16 mouse cellular contexts compared by ENCODE assay signal in the genomic region with DNA sequence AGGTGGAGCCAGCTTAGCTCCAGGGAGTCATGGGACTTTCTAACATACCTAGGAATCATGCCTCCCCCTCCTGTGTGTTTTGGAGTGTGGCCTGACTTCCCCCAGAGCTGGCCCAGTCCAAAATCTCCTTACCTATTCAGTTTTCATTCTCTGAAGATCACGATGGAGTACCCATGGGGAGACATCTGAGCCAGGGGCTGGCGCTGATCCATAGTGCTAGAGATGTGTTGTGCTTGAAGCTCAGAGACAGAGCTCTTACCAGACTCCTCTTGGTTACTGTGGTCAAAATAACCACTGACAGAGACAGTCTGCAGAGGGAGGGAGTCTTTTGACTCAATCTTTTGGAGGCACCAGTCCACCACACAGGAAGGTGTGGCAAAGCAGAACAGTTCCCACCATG.
"Had no signal": no experiment of that assay in that cellular context is flagged by ENCODE, and none has a peak within 500 bp of the region (broad histone marks: within the 10 kb centered on the region; RNA-seq: fewer than 3 reads in every experiment).

No protein-coding gene starts in this region.

- H3K9me3 ChIP-seq: liver, embryonic 15.5 days; midbrain, embryonic 15.5 days had no signal

- H3K9ac ChIP-seq: liver, embryonic 15.5 days; liver, postnatal 0 days; midbrain, embryonic 13.5 days; midbrain, embryonic 15.5 days; neural tube, embryonic 12.5 days had no signal

- H3K27me3 ChIP-seq: liver, embryonic 15.5 days; midbrain, embryonic 13.5 days; midbrain, embryonic 15.5 days; neural tube, embryonic 12.5 days had no signal

- H3K4me2 ChIP-seq: liver, embryonic 15.5 days; midbrain, embryonic 11.5 days; midbrain, embryonic 13.5 days; midbrain, embryonic 15.5 days; neural tube, embryonic 12.5 days had no signal

- DNase-seq: liver, postnatal 0 days; lung, adult 2 months; lung, postnatal 10 days; lung, postnatal 36 days; right cerebral cortex, postnatal 14 days; spleen, adult 18-20 months; thymus, adult 18-20 months; thymus, postnatal 25 days; thymus, postnatal 4 days had no signal

- H3K4me3 ChIP-seq: liver, embryonic 15.5 days; megakaryocyte, embryonic 14.5 days; midbrain, embryonic 13.5 days; midbrain, embryonic 15.5 days; neural tube, embryonic 12.5 days had no signal

- H3K4me1 ChIP-seq: midbrain, embryonic 13.5 days; midbrain, embryonic 15.5 days; neural tube, embryonic 12.5 days had no signal

- H3K27ac ChIP-seq: liver, embryonic 15.5 days; macrophage; midbrain, embryonic 13.5 days; midbrain, embryonic 15.5 days; neural tube, embryonic 12.5 days had no signal

- ATAC-seq: liver, postnatal 0 days; midbrain, embryonic 13.5 days; midbrain, embryonic 15.5 days had no signal

- H3K36me3 ChIP-seq: liver, embryonic 15.5 days; midbrain, embryonic 13.5 days; midbrain, embryonic 15.5 days; neural tube, embryonic 12.5 days had no signal
